Mouse (Mus musculus) spleen, postnatal 10 days (tissue): Measurements from ENCODE around the gene Robo1.

Source experiments
- DNase-seq, 2 experiments: peaks; one replicate each; pipeline ENCODE4 v3.0.0; 2021 to 2022; ENCODE audit warnings: low spot score in 2 of 2

Robo1 gene

DNA sequence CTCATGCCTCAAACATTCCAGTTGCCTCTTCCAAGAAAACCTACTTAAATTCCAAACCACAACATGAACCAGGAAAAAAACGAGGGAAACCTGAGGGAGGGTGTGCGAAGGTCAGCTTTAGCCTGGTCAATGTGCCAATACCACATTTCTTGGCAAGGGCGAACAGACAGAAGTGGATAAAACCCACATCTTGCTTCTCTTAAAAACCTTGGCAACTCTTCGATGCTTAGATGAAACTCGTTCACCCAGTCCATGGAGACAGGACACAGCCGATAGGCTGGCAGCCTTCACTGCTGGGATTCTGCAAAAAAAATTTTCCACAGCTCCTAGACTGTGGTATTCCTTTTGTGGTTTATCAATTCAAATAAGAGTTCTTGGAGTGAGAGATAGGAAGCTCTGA is 690.6 kb downstream of the Robo1 start:
- no peak for DNase-seq

DNA sequence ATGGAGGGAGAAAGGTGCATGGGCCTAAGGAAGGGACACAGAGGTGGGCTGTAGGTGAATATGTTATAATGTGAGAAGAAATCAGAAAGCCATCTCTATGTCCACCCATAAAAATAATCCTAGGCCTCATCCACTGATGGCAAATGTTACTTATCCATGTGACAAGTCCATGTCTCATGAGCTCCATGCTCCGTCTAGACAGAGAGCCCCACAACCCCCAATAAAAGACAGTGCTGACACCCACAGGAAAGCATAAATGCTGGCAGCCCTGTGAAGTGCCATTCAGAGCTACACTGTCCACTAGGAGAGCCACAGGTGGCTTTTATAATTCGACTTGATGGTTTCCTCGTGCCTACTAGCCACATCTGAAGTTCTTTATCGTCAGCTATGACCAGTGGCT is 694.6 kb downstream of the Robo1 start:
- no peak for DNase-seq

DNA sequence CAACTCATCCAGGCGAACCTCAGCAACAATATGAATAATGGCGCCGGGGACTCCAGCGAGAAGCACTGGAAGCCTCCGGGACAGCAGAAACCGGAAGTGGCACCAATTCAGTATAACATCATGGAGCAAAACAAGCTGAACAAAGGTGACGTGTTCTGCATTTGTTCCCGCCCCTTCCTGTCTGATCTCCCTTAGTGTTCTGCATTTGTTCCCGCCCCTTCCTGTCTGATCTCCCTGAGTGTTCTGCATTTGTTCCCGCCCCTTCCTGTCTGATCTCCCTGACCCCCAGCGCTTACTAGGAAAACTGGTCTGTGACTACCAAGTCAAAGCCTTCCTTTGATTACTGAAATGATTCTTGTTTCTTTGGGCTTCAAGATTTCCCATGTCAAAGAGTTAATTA is 696.5 kb downstream of the Robo1 start:
- DNase-seq, result no peak

DNA sequence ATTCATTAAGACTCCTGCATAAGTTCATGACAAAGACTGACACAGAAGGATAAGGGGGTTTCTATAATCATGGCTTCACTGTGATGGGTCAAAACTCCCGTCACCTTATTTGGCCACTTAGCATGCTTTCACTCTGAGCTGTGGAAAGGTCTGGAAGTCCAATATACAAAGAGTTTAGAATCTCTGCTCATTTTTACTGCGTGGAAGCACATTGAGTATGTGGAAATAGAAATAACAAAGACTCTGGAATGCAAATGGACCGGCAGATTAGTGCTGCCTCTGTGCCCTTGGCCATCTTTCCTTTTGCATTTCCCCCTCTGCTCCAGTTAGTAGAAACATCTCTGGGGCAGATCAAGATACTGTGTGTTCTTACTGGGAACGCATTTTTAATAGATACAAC is 697.7 kb downstream of the Robo1 start:
- no peak for DNase-seq

DNA sequence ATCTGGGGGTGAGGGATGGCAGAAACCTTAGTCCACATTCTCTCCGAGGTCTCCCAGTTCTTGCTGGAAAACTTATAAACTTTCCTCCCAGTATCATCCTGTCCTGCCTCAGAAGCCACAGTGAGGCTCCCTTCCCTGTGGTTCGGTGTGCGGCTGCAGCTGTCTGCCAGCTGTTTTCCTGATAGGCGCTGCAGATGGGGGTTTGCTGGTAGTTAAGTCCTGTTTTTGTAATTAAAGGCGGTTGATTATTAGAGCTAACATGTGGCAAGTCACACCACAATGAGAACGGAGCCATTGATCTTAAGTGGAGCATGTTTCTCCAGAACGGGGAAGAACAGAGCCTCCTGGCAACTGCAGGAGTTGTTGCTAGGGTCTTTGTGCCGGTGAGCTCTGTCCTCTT is 699.3 kb downstream of the Robo1 start:
- DNase-seq, result no peak

DNA sequence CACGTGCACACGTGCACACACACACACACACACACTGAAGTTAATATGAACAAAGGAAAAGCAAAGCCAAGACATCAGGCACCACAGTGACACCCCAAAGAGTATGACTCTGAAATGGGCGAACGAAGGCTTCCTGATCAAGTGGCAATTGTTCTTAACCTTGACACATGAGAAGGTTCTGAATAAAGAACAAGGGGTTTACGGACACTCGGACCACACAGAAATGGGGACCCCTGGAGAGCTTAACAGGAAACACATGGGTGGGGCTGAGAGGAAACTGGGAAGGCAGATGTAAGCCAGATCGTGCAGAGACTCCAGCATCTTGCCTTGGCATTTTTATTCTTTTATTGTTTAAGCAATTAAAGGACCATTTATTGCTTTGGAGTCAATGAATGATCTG is 703.2 kb downstream of the Robo1 start:
- no peak for DNase-seq

DNA sequence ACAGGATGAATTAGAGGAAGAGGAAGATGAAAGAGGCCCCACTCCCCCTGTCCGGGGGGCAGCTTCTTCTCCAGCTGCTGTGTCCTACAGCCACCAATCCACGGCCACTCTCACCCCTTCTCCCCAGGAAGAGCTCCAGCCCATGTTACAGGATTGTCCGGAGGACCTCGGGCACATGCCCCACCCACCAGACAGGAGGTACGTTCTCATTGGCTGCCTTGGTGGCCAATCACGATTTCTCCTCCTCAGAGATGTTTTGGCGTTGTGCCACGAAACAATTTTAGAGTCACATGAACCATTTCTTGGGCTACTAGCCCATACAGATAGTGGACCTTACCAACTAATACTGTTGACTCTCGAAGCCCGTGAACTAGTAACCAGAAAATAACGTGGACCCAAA is 704.8 kb downstream of the Robo1 start:
- DNase-seq, result no peak

DNA sequence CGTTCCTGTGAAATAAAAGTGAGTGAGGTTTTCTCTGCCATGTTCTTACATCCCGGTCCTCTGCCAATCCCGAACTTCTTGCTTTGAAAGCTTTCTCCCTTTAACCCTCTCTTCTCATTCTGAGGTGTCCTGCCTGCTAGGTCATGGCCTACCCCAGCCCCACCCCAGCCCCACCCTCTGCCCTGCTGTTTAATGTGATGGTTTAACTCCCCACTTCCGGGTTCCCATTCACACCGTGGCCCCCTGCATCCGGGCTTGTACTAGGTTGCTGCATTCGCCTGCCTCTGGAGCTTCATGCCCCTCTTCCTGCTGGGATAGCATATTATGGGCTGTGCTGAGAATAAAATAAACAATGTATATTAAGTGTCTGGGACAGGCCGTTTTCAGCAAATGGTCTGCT is 706.4 kb downstream of the Robo1 start:
- no peak for DNase-seq

DNA sequence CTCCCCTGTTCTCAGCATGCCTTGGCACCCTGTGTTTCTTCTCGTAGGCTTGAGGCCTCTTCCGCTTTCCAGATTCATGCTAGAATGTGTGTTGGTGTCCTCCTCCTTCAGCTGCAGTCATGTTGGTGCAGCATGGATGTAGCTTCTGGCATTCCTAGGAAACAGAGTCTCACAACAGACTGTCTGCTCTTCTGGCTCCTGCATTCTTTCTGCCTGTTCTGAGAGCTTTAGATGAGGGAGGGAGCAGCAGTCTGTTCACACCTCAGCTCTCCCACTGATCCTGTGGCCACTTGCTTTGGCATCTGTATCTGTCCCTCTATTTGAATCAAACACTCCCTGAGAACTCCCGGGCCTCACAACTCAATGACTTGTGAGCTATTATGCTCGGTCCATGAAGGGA is 707.9 kb downstream of the Robo1 start:
- no peak for DNase-seq

DNA sequence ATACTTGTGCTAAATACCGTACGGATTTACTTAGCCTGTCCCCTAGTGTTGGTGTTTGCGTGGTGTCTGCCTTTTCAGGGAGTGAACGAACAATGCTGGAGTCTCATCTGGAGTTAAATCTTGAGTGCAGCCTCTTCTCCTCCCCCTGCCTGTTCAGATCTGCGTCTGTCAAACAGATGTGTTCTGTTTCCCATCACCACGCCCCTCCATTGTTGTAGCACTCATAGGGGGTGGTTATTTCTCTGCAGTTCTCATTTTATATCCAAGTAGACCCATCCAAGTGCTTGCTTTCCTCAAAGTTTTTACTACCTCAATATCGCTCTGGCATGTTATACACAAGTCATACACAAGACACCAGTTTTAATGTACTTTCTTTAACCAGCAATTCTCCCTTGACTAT is 708.7 kb downstream of the Robo1 start:
- no peak for DNase-seq

DNA sequence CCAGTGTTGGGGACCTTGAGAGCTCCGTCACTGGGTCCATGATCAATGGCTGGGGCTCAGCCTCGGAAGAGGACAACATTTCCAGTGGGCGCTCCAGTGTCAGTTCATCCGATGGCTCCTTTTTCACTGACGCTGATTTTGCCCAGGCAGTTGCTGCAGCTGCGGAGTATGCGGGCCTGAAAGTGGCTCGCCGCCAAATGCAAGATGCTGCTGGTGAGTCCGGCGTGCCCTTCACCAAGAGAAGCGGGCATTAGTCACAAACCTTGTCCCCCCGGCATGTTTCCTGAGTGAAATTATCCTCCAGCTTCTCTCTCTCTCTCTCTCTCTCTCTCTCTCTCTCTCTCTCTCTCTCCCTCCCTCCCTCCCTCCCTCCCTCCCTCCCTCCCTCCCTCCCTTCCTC is 716.2 kb downstream of the Robo1 start:
- DNase-seq, result no peak

DNA sequence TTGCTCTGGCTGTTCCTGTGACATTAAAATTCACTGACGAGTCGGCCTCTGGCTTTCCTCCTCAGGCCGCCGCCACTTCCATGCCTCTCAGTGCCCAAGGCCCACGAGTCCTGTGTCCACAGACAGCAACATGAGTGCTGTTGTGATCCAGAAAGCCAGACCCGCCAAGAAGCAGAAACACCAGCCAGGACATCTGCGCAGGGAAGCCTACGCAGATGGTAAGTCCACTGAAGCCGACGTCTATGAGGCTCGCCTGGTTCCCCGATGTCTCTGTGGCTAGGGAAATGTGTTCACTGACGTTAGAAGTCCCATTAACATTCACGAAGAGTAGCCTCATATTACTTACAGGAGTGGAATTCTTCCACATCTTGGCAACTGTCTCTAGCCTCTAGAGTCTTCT is 719.6 kb downstream of the Robo1 start:
- no peak for DNase-seq

DNA sequence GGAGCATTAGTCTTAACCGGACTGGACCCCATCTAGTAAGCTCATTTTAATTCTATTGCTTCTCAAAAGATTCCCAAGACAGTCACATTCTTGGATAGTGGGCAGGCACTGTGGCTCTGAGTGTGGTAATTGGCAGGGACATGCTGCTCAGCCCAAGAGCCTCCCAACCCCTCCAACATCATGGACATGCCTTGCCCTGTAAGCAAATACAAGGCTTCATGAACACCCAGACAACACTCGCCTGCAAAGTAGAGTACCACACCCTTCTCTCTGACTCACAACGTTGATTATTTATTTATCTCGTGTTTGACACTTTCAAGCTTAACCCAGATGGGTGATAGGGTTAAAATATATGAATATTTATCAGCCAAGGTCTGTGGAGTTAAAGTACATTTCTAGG is 722.9 kb downstream of the Robo1 start:
- no peak for DNase-seq

DNA sequence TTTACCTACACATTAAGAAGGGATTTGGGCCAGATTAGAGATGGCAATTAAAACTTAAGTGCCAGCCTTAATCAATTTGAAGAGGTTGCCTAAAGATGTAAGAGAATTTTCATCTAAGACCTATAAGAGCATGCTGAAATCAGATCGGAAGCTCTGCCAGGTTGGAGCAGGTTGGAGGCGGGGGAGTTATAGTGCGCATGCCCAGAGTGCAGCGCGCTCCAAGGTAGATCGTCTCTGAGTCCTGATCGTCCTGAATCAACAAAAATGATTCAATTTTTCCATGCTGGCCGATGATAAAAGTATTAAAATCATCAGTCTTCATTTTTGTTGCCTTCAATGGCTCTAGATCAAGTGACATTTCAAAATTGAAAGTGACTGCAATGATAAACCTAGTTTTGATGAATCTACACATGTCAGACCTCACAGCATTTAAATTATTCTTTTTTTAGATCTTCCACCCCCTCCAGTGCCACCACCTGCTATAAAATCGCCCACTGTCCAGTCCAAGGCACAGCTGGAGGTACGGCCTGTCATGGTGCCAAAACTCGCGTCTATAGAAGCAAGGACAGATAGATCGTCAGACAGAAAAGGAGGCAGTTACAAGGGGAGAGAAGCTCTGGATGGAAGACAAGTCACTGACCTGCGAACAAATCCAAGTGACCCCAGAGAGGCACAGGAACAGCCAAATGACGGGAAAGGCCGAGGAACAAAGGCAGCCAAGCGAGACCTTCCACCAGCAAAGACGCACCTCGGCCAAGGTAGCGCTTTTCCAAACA is 727.3 kb downstream of the Robo1 start:
- no peak for DNase-seq

DNA sequence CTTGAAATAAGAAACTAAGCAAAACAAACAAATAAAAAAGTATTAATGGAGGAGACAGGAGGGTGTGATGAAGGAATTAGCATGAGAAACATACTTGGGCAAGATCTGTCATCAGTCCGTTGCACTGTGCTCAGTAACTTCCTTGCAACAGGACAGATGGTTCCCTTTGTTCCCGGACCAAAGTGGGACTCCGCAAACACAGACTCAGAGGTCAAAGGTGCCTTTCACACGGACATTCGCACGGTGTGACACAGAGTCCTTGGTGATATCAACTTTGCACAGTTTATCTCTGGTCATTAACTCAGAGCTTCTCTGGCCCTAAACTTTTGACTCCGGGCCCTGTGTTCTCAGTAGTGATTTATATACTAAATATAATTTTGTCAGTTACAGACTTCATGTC is 730.4 kb downstream of the Robo1 start:
- no peak for DNase-seq

DNA sequence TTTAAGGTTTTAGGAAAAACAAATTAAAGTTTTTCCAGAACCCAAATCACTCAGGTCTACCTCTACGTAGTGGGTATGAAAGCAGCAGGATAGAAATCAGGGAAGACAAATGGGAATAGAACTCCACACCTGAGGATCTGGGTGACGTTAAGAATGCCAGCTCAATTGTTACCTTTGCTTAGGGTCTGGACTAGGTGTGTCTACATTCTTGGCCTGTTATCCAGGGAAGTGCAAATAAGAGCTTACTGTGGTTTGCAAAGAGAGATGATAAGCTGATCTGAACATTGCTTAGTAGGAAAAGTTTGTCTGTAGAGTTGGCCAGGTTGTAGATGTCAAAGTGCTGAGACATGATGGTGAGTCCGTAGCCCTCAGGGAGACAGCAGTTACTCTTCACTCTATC is 754.4 kb downstream of the Robo1 start:
- no peak for DNase-seq

DNA sequence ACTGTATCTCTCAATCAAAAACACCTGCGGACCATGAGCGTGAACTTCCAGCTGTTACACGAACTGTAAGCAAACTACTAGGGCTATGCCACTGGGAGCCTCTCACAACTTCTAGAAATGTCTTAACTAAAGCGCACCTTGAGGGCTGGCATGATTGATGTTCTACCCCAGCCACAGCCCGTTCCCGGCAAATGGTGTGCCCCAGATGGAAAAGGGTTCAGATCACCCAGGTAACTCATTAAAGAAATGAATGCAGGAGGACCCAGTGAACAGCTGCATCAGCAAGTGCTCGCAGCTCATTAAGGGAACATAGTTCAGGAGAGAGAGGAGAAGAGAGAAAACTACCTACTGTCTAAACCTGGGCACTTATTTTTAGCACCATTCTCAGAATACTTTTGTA is 759.7 kb downstream of the Robo1 start:
- DNase-seq, result no peak

DNA sequence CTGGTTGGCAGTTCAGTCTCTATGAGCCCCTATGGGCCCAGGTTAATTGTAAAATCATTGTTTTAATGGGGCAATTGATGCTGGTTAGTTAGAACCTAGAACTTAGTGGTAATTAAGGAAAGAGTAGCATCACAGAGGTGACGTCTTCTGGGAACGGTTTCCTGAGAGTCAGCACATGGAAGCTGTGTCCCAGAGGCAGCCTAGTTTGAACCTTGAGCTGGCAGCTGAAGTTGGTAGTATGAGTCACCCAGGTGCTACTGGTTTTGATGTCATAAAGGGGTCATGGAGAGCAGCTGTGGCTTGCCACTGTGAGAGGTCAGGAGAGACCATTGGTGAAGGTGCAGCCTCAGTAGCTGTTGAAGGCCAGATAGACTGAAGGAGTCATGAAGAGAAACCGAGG is 763.9 kb downstream of the Robo1 start:
- DNase-seq, result no peak

DNA sequence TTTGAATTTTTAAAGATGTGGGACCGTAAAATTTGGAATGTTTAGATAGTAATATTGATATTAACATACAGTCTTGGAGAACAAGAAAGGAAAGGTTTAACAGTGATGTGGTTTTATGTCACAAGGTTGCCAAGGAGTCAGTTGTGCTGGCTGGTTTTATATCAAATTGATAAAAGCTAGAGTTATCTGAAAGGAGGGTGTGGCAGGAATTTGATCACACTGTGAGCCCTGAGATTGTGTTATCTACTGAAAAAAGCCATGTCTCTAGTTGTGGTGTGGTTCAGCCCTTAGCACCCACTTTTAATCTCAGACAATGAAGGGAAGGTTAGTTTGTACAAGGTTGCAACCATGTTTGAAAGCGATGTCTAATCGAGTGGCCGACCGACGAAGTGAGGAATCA is 764.8 kb downstream of the Robo1 start:
- DNase-seq, result no peak

DNA sequence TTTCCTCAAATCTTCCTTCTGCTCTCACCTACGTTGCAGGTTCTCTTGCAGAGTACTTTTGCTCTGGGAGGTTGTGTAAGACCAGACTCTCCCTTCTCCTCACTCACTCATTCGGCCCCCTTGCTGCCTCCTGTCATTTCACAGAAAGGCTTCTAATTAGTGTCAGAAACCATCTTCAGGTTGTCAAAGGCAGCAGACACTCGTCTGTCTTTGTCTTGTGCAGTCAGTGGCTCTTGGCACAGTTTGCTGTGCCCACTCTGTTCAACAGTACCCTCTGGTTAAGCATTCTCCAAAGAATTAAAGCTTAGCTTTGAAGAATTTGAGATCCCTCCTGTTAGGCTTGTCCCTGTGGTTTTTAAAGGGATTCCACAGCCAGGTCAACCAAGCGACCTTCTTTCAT is 774.3 kb downstream of the Robo1 start:
- DNase-seq, result no peak

DNA sequence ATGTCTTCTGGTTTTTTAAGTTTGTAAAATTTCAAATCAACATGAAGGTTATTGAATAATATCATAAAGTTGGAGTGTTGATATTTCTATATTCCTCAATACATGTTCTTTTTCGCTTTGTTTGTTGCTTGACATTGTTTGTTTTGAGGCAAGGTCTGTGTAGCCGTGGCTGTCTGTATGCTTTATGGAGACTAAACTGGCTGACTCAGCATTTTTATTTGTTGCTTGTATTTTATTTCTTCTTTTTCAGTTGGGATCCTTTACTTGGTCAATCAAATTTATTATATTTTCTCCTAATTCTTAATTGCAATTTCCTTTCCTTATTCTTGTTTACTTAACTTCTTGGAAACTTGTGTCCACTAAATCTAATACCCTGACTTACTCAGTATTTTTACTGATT is 775.0 kb downstream of the Robo1 start:
- DNase-seq, result no peak
